Mouse (Mus musculus): ENCODE results near the gene Wnt16. TPM values are rescaled to one million over a fixed set of nuclear protein-coding genes. Genes with fewer than 3 reads are reported as not detected.
A peak's percentile ranks its signal among the peaks of the same experiment; 100 is the strongest.

The Wnt16 gene
- polyA plus RNA-seq, 1 experiment, result not detected

- Histone ChIP-seq H3K4me1 (ENCODE audit: control insufficient read depth, insufficient read depth, low read length) (no peaks in the 10 kb centered on the region), H3K27ac (ENCODE audit: insufficient read depth, low read depth, low read length) (no peak overlapping the region), H3K4me3 (ENCODE audit: insufficient read depth, low read length) (no peak overlapping the region)
- no peak for TF ChIP-seq CTCF (IDR thresholded peaks at IDR 0.05; ENCODE audit: low read depth, low read length)
- no peak for TF ChIP-seq POLR2A (IDR thresholded peaks at IDR 0.05; ENCODE audit: borderline replicate concordance, low read depth, low read length)
These were observed 10.0 kb downstream of the Wnt16 start for GRCm38 (mm10) chr6:22298059-22298458.

- Histone ChIP-seq H3K4me1 (ENCODE audit: control insufficient read depth, insufficient read depth, low read length) (peaks cover 4% of the 10 kb centered on the region; the same call in 1 of the 2 replicates), H3K27ac (ENCODE audit: insufficient read depth, low read depth, low read length) (no peak overlapping the region), H3K4me3 (ENCODE audit: insufficient read depth, low read length) (no peak overlapping the region)
- peak; percentile 88 for TF ChIP-seq CTCF (IDR thresholded peaks at IDR 0.05; ENCODE audit: low read depth, low read length)
- TF ChIP-seq POLR2A (IDR thresholded peaks at IDR 0.05; ENCODE audit: borderline replicate concordance, low read depth, low read length), result no peak
These were observed 37.5 kb downstream of the Wnt16 start for GRCm38 (mm10) chr6:22325364-22326072.

GRCm38 (mm10) chr6:22326289-22326688, 38.3 kb downstream of the Wnt16 start:
- Histone ChIP-seq H3K4me3 (ENCODE audit: insufficient read depth, low read length) (no peak overlapping the region), H3K4me1 (ENCODE audit: control insufficient read depth, insufficient read depth, low read length) (peaks cover 4% of the 10 kb centered on the region; the same call in 1 of the 2 replicates), H3K27ac (ENCODE audit: insufficient read depth, low read depth, low read length) (no peak overlapping the region)
- TF ChIP-seq CTCF (IDR thresholded peaks at IDR 0.05; ENCODE audit: low read depth, low read length), result no peak
- TF ChIP-seq POLR2A (IDR thresholded peaks at IDR 0.05; ENCODE audit: borderline replicate concordance, low read depth, low read length), result no peak

- Histone ChIP-seq H3K4me3 (ENCODE audit: insufficient read depth, low read length) (no peak overlapping the region), H3K4me1 (ENCODE audit: control insufficient read depth, insufficient read depth, low read length) (peaks cover 4% of the 10 kb centered on the region; the same call in 1 of the 2 replicates), H3K27ac (ENCODE audit: insufficient read depth, low read depth, low read length) (no peak overlapping the region)
- TF ChIP-seq CTCF (IDR thresholded peaks at IDR 0.05; ENCODE audit: low read depth, low read length) (no peak), POLR2A (IDR thresholded peaks at IDR 0.05; ENCODE audit: borderline replicate concordance, low read depth, low read length) (no peak)
These were observed 39.1 kb downstream of the Wnt16 start for GRCm38 (mm10) chr6:22327091-22327490.

GRCm38 (mm10) chr6:22327931-22328330, 39.9 kb downstream of the Wnt16 start:
- no peak overlapping the region for H3K27ac ChIP-seq (ENCODE audit: insufficient read depth, low read depth, low read length)
- no peak overlapping the region for H3K4me3 ChIP-seq (ENCODE audit: insufficient read depth, low read length)
- TF ChIP-seq CTCF (IDR thresholded peaks at IDR 0.05; ENCODE audit: low read depth, low read length), result no peak
- TF ChIP-seq POLR2A (IDR thresholded peaks at IDR 0.05; ENCODE audit: borderline replicate concordance, low read depth, low read length), result no peak
- peaks cover 4% of the 10 kb centered on the region; the same call in 1 of the 2 replicates for H3K4me1 ChIP-seq (ENCODE audit: control insufficient read depth, insufficient read depth, low read length)

- TF ChIP-seq POLR2A (IDR thresholded peaks at IDR 0.05; ENCODE audit: borderline replicate concordance, low read depth, low read length) (no peak), CTCF (IDR thresholded peaks at IDR 0.05; ENCODE audit: low read depth, low read length) (no peak)
- Histone ChIP-seq H3K27ac (ENCODE audit: insufficient read depth, low read depth, low read length) (no peak overlapping the region), H3K4me3 (ENCODE audit: insufficient read depth, low read length) (no peak overlapping the region), H3K4me1 (ENCODE audit: control insufficient read depth, insufficient read depth, low read length) (peaks cover 4% of the 10 kb centered on the region; the same call in 1 of the 2 replicates)
These were observed 42.3 kb downstream of the Wnt16 start for GRCm38 (mm10) chr6:22330169-22330960.

- Histone ChIP-seq H3K4me1 (ENCODE audit: control insufficient read depth, insufficient read depth, low read length) (peaks cover 4% of the 10 kb centered on the region; the same call in 1 of the 2 replicates), H3K27ac (ENCODE audit: insufficient read depth, low read depth, low read length) (no peak overlapping the region), H3K4me3 (ENCODE audit: insufficient read depth, low read length) (no peak overlapping the region)
- no peak for TF ChIP-seq POLR2A (IDR thresholded peaks at IDR 0.05; ENCODE audit: borderline replicate concordance, low read depth, low read length)
- TF ChIP-seq CTCF (IDR thresholded peaks at IDR 0.05; ENCODE audit: low read depth, low read length), result no peak
These were observed 44.5 kb downstream of the Wnt16 start for GRCm38 (mm10) chr6:22332548-22332947.

- no peak for TF ChIP-seq CTCF (IDR thresholded peaks at IDR 0.05; ENCODE audit: low read depth, low read length)
- TF ChIP-seq POLR2A (IDR thresholded peaks at IDR 0.05; ENCODE audit: borderline replicate concordance, low read depth, low read length), result no peak
- H3K27ac ChIP-seq (ENCODE audit: insufficient read depth, low read depth, low read length), result no peak overlapping the region
- peaks cover 5% of the 10 kb centered on the region for H3K4me1 ChIP-seq (ENCODE audit: control insufficient read depth, insufficient read depth, low read length)
- H3K4me3 ChIP-seq (ENCODE audit: insufficient read depth, low read length), result no peak overlapping the region
These were observed 51.9 kb downstream of the Wnt16 start for GRCm38 (mm10) chr6:22339763-22340542.

- no peak for TF ChIP-seq POLR2A (IDR thresholded peaks at IDR 0.05; ENCODE audit: borderline replicate concordance, low read depth, low read length)
- no peak for TF ChIP-seq CTCF (IDR thresholded peaks at IDR 0.05; ENCODE audit: low read depth, low read length)
- Histone ChIP-seq H3K4me1 (ENCODE audit: control insufficient read depth, insufficient read depth, low read length) (peaks cover 5% of the 10 kb centered on the region), H3K4me3 (ENCODE audit: insufficient read depth, low read length) (no peak overlapping the region), H3K27ac (ENCODE audit: insufficient read depth, low read depth, low read length) (no peak overlapping the region)
These were observed 52.8 kb downstream of the Wnt16 start for GRCm38 (mm10) chr6:22340779-22341178.

Measured in bone marrow macrophage, adult 2 months (primary cell).